Mouse (Mus musculus) layer of hippocampus, adult 2 months (tissue): Measurements from ENCODE around the gene Tnip1. TPM values are rescaled to one million over a fixed set of nuclear protein-coding genes. Genes with fewer than 3 reads are reported as not detected.
A peak's percentile ranks its signal among the peaks of the same experiment; 100 is the strongest.
"Not testable (repeated sequence)": the region's sequence is repeated elsewhere in the genome, so short reads cannot be mapped to it uniquely, and the experiment has no call there.

Experiments used
- DNase-seq, 2 experiments: peaks; one replicate each; pipeline ENCODE4 v3.0.0; 2022; ENCODE audit warnings: low spot score in 2 of 2
- H3K27ac ChIP-seq: fragments of 200-600 bp; 2 replicates; pipeline ENCODE4 v1.8.1; 2022
- H3K4me3 ChIP-seq: fragments of 200-600 bp; 2 replicates; pipeline ENCODE4 v1.8.1; 2022; ENCODE audit warnings: mild to moderate bottlenecking
- CTCF ChIP-seq: fragments of 200-600 bp; conservative IDR thresholded peaks from 2 replicates; pipeline ENCODE4 v1.8.1; 2022; ENCODE audit warnings: antibody characterized with exemption, mild to moderate bottlenecking, moderate library complexity
- total RNA-seq, 2 experiments: library from RNA; stranded (reverse); gene quantifications; 2 replicates each; pipeline ENCODE4 v1.2.3; 2021

The Tnip1 gene
- total RNA-seq, 2 experiments from 2014 or later = 33.0 to 33.1 TPM

- Histone ChIP-seq H3K4me3 (no peak overlapping the region), H3K27ac (no peak overlapping the region)
- no peak for TF ChIP-seq CTCF
- no peak for DNase-seq
Measured at GRCm38 (mm10) chr11:54909273-54909672, 53.4 kb downstream of the Tnip1 start.

- Histone ChIP-seq H3K4me3 (no peak overlapping the region), H3K27ac (no peak overlapping the region)
- no peak for DNase-seq
- TF ChIP-seq CTCF = no peak
Measured at GRCm38 (mm10) chr11:54907259-54907658, 55.5 kb downstream of the Tnip1 start.

GRCm38 (mm10) chr11:54906466-54906865 lies 56.3 kb downstream of the Tnip1 start:
- no peak for TF ChIP-seq CTCF
- no peak overlapping the region for H3K27ac ChIP-seq
- DNase-seq = no peak
- H3K4me3 ChIP-seq = no peak overlapping the region

GRCm38 (mm10) chr11:54905931-54906330 lies 56.8 kb downstream of the Tnip1 start:
- TF ChIP-seq CTCF = no peak

GRCm38 (mm10) chr11:54905086-54905485 lies 57.6 kb downstream of the Tnip1 start:
- no peak for TF ChIP-seq CTCF
- Histone ChIP-seq H3K27ac (no peak overlapping the region), H3K4me3 (no peak overlapping the region)
- DNase-seq = no peak

More at GRCm38 (mm10) chr11:54905931-54906330, 56.8 kb downstream of the Tnip1 start:
- DNase-seq = no peak
- no peak overlapping the region for H3K27ac ChIP-seq
- no peak overlapping the region for H3K4me3 ChIP-seq

DNA sequence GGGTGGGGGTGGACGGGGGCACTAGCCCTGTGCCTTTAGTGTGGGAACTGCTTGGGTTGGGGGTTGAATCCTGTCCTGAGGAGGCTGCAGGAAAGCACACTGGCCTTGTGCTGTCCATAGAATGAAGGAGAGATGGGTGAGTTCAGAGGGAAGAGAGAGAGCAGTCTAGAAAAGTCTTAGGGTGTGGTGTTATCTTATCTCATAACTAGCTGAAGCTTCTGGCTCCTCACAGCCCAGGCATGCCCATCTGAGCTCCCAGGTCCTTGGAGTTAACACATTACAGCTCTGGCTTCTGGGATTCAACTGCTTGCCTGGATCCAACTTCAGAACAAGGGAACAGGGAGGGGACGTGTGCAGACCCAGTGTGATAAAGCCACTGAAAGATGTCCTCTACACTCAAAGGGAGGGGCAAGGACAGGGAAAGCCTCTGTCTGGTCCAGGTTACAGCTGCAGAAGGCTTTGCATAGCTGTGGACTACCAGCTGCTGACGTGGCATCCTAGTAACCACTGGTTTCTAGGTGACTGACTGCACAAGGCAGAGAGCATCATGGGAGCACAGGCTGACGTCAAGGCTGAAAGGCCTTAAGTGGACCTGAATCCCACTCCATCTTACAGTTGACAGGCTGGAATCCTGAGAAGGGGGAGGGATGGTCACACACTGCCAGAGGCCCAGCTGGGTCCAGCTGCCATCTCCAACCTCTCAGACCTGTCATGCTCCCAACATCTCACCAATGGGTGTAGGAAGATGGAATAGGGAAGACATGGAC lies 58.6 kb downstream of the Tnip1 start:
- Histone ChIP-seq H3K4me3 (no peak overlapping the region), H3K27ac (no peak overlapping the region)
- TF ChIP-seq CTCF = no peak
- no peak for DNase-seq

DNA sequence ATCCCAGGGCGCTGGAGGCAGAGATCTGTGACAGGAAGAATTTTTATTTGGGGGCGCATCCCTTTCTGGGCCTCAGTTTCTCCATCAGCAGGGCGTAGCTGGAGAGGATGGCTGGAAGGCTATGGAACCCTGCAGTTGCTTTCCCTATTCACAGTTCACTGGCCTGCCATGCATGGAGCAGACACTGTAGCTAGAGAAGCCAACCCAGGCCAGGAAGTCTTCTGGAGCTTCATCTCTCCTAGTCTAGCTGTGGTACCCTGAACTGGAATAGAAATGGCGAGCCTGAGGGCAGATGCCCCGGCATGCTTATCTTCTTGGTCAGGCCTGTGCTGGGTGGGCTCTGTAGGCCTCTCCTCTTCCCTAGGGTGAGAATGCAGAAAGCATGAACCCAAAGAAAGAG lies 59.4 kb downstream of the Tnip1 start:
- DNase-seq = no peak
- no peak overlapping the region for H3K27ac ChIP-seq
- no peak overlapping the region for H3K4me3 ChIP-seq
- TF ChIP-seq CTCF = no peak

DNA sequence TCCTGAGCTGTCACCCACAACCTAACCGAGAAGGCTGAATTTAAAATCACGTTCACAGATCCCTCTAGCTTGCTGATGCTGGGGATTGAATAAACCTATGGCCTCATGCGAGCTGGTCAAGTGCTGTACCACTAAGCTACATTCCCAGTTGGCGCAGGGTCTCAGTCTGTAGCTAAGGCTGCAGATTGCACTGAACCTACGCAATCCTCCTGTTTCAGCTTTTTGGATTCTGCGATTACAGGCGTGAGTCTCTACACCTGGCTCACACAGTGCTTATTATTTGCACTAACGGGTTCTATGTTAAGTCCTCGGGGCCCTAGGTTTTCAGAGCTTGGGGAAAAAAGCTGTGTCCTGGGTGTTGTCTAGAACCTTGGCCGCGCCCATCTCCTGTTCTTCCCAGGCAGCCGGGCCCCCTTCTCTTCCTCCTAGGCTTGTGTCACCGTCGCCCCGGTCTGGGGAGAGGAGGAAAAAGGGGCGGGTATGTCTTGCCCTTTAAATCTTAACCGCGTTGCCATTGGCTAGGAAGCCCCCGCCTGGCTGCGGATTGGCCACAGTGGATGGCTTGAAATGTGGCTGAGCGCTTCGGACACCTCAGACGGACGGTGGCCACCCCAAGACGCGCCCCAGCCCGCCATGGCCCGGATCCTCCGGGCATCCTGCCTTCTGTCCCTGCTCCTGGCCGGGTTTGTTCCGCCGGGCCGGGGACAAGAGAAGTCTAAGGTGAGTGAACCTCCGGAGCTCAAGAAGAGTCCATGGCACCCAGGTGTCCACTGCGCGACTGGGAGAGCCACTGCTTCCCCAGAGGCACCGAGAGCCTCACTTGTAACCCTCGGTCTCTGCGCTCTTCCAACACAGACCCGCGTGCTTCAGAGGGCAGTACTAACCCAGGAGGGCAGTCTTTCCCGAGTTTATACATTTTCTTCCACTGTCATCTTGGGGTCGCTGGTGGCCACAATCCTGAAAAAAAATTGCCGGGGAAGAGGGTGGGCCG lies 60.1 kb downstream of the Tnip1 start, which contains the start of gene Gpx3:
Gene Gpx3, plus strand, starts transcription at position 121 of the 991 bp plus-strand sequence.
- Histone ChIP-seq H3K27ac (no peak within 1 kb of the TSS), H3K4me3 (peak within 1 kb of the TSS; percentile 51)
- TF ChIP-seq CTCF = no peak
- peak in 1 of 2 experiments; percentile 28 for DNase-seq

- no peak overlapping the region for H3K4me3 ChIP-seq
- TF ChIP-seq CTCF = no peak
- no peak overlapping the region for H3K27ac ChIP-seq
- DNase-seq = no peak
Measured at GRCm38 (mm10) chr11:54899657-54900056, 63.1 kb downstream of the Tnip1 start.

GRCm38 (mm10) chr11:54897470-54897869 lies 65.2 kb downstream of the Tnip1 start:
- H3K27ac ChIP-seq = no peak overlapping the region
- H3K4me3 ChIP-seq = no peak overlapping the region
- DNase-seq = no peak
- TF ChIP-seq CTCF = no peak

GRCm38 (mm10) chr11:54896646-54897045 lies 66.1 kb downstream of the Tnip1 start:
- not testable (repeated sequence) for H3K27ac ChIP-seq, DNase-seq, H3K4me3 ChIP-seq

GRCm38 (mm10) chr11:54894589-54894988 lies 68.1 kb downstream of the Tnip1 start:
- TF ChIP-seq CTCF = no peak
- Histone ChIP-seq H3K4me3 (no peak overlapping the region), H3K27ac (no peak overlapping the region)
- no peak for DNase-seq

DNA sequence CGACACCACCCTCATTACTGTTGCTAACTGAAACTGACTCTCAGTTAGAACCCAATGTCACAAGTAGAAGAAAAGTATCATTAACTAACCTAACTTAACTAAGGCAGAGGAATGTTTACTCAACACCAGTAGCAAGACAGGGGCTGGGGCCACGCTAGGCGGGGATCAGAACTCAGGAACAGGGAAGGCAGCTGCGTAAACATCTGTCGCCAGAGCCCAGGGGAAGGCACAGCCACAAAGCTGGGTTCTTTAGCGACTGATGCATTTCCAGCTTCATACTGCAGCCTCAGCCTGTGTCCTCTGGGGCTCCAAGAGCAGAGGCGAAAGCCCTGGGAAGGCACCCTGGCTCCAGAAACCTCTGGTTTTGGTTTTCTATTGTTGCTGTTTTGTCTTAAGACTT lies 70.6 kb downstream of the Tnip1 start:
- no peak overlapping the region for H3K4me3 ChIP-seq
- TF ChIP-seq CTCF = no peak
- H3K27ac ChIP-seq = no peak overlapping the region
- DNase-seq = no peak
